Mouse (Mus musculus) embryonic facial prominence, embryonic 11.5 days (tissue): ENCODE results near the gene Id4. TPM values are rescaled to one million over a fixed set of nuclear protein-coding genes. Genes with fewer than 3 reads are reported as not detected.

Experiments used
- ATAC-seq: fragments of 200-750 bp; cut with Nextera tagmentation; replicated peaks from 2 replicates; pipeline ENCODE4 v1.8.0; 2017; ENCODE audit warnings: low read depth; ENCODE audit not compliant: insufficient number of reproducible peaks, low FRiP score, low TSS enrichment
- DNase-seq: peaks from one replicate; pipeline ENCODE4 v3.0.0-alpha.2; 2015; ENCODE audit warnings: low spot score
- H3K27ac ChIP-seq: fragments of 300-500 bp; sonication (generic); replicated peaks from 2 replicates; pipeline ENCODE4 v1.5.1; 2014; ENCODE audit warnings: mild to moderate bottlenecking, low read depth, low read length, control low read depth
- H3K27me3 ChIP-seq: fragments of 300-500 bp; sonication (generic); 2 replicates; pipeline ENCODE4 v1.6.1; 2014; ENCODE audit warnings: mild to moderate bottlenecking, low read length, moderate library complexity, mixed read lengths; ENCODE audit not compliant: control insufficient read depth, insufficient read depth
- H3K36me3 ChIP-seq: fragments of 300-500 bp; sonication (generic); replicated peaks from 2 replicates; pipeline ENCODE4 v1.6.1; 2014; ENCODE audit warnings: low read depth, mild to moderate bottlenecking, low read length, moderate library complexity, mixed read lengths; ENCODE audit not compliant: control insufficient read depth, insufficient read depth
- H3K4me1 ChIP-seq: fragments of 300-500 bp; sonication (generic); 2 replicates; pipeline ENCODE4 v1.6.1; 2014; ENCODE audit warnings: low read length, mixed read lengths; ENCODE audit not compliant: control insufficient read depth, insufficient read depth
- H3K4me2 ChIP-seq: fragments of 300-500 bp; sonication (generic); 2 replicates; pipeline ENCODE4 v1.6.1; 2014; ENCODE audit warnings: low read depth, mild to moderate bottlenecking, control low read depth, low read length, moderate library complexity
- H3K4me3 ChIP-seq: fragments of 300-500 bp; sonication (generic); 2 replicates; pipeline ENCODE4 v1.5.1; 2014; ENCODE audit warnings: low read depth, low read length, control low read depth
- H3K9ac ChIP-seq: fragments of 300-500 bp; sonication (generic); replicated peaks from 2 replicates; pipeline ENCODE4 v1.6.1; 2014; ENCODE audit warnings: mild to moderate bottlenecking, control low read depth, low read length
- H3K9me3 ChIP-seq: fragments of 300-500 bp; sonication (generic); replicated peaks from 2 replicates; pipeline ENCODE4 v1.6.1; 2016; ENCODE audit warnings: mild to moderate bottlenecking, low read length, inconsistent platforms, mixed read lengths; ENCODE audit not compliant: control insufficient read depth
- WGBS: fragments of 180-500 bp; shearing (Covaris S2); extraction: QIAGEN DNeasy Blood & Tissue Kit; methylation state at CpG from one replicate; pipeline ENCODE4 v1.1.7; 2014; 5-methylcytosine and 5-hydroxymethylcytosine counted together
- polyA plus RNA-seq: library from polyadenylated mRNA; unstranded; fragments of >200 nt; fragmentation: Nextera tagmentation; extraction: Ambion mirVana; gene quantifications from 2 replicates; pipeline ENCODE4 v1.2.1, GENCODE M21; 2014

Gene Id4
- polyA plus RNA-seq, 1 experiment from 2014 or later: 22.1 TPM

DNA sequence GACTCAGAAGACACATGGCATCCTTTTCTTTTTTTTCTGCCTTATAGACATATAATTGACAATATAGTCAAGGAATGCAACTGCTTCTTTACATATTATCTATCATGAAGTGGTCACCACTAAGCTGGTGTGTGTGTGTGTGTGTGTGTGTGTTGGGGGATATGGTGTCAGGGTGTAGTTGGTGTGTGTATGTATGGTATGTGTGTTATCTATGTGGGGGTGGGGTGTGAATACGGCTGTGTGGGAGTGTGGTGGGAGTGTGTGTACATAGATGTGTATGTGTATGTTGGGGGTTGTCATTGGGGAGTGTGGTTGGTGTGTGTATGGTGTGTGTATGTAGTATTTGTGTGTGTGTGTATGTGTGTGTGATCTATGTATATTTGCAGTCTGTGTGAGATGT is 13.1 kb downstream of the Id4 start:
- Histone ChIP-seq H3K9me3 (no peaks in the 10 kb centered on the region), H3K27ac (no peak overlapping the region), H3K4me2 (no peak overlapping the region), H3K4me3 (no peak overlapping the region), H3K9ac (no peak overlapping the region), H3K36me3 (no peaks in the 10 kb centered on the region), H3K4me1 (no peaks in the 10 kb centered on the region), H3K27me3 (no peaks in the 10 kb centered on the region)
- WGBS: 93% methylated on average over 1 of the region's 1 CpGs
- DNase-seq: no peak
- ATAC-seq: 0 out of 2 replicates have a peak, but pooled peaks have one; percentile 29

DNA sequence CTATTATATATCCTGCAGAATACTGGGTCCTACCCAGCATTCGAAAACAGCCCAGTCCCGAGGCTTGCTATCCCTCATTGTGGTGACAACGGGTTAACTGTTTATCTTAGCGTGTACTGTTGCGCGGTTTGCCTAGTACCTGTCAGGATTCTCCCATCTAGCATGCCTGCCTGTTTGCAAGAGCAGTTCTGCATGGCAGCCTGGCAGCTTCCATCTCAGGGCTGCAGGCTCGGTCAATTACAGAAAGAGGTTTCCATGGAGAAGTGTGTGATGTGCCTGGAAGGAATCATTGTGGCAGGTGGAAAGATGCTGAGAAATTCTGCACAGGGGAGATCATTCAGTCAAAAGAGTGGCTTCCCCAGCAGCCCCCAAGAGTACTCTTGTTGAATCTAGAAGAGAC is 16.0 kb downstream of the Id4 start:
- Histone ChIP-seq H3K4me2 (no peak overlapping the region), H3K36me3 (no peaks in the 10 kb centered on the region), H3K9me3 (no peaks in the 10 kb centered on the region), H3K9ac (no peak overlapping the region), H3K27ac (no peak overlapping the region), H3K4me3 (no peak overlapping the region), H3K27me3 (no peaks in the 10 kb centered on the region), H3K4me1 (no peaks in the 10 kb centered on the region)
- DNase-seq (no peak), ATAC-seq (no peak)
- 92% methylated on average over 7 of the region's 7 CpGs for WGBS

DNA sequence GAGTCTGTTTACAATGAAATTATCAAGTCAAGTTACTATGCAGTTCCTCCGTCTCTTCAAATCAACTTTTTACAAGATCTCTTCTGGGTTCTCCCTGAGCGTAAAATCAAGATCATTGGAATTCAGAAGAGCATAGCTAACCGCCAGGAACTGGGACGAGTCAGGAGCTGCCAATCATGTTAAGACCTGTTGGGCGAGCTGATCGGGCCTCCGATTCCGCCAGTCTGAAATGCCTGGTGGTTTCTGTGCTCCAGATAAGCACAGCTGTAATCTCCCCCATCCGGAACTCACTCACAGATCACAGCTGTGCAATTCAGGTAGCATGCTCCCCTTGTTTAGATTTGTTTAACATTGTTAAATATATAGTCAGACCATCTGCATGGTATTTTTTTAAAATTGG is 23.4 kb downstream of the Id4 start:
- no peak overlapping the region for H3K27ac ChIP-seq
- H3K9me3 ChIP-seq: no peaks in the 10 kb centered on the region
- H3K36me3 ChIP-seq: no peaks in the 10 kb centered on the region
- H3K4me3 ChIP-seq: no peak overlapping the region
- no peak overlapping the region for H3K4me2 ChIP-seq
- no peaks in the 10 kb centered on the region for H3K27me3 ChIP-seq
- DNase-seq (no peak), ATAC-seq (no peak)
- WGBS: 86% methylated on average over 9 of the region's 9 CpGs
- H3K9ac ChIP-seq: no peak overlapping the region
- no peaks in the 10 kb centered on the region for H3K4me1 ChIP-seq

DNA sequence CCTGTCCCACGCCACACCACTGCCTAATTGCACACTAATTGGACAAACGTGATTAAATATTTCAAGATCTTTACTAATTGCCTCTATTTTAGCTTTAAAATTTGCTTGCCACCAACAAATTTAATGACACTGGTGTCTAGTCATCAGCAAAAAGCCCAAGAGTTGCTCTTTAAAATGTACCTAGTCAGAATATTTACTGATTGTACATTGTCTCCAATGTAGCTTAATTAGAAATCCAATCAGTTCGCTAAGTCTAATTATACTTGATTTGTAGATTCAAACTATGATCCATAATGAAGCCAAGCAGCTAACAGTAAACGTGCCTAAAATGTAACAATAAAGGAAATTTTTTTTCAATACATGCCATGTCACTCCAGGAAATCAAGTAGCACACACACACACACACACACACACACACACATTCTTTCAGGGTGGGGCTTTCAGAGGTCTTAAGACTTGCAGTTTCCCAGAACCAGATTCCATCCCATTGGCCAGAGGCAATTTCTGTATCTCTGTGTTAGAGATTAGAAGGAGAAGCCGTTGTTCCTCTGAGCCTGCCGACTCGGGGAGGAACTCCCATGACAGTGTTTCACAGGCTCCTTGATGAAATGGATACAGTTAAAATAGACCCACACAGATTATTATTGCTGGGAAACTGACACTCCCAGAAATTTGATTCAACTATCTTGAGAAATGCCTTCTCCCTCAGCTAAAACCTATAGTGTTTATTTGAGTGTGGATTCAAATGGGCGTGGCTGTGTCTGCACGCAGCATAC is 24.1 kb downstream of the Id4 start:
- H3K9ac ChIP-seq: no peak overlapping the region
- no peaks in the 10 kb centered on the region for H3K27me3 ChIP-seq
- H3K4me2 ChIP-seq: no peak overlapping the region
- no peak for ATAC-seq
- no peak for DNase-seq
- H3K36me3 ChIP-seq: no peaks in the 10 kb centered on the region
- H3K4me3 ChIP-seq: no peak overlapping the region
- no peaks in the 10 kb centered on the region for H3K9me3 ChIP-seq
- WGBS: 76% methylated on average over 9 of the region's 9 CpGs
- H3K27ac ChIP-seq: no peak overlapping the region
- H3K4me1 ChIP-seq: no peaks in the 10 kb centered on the region

DNA sequence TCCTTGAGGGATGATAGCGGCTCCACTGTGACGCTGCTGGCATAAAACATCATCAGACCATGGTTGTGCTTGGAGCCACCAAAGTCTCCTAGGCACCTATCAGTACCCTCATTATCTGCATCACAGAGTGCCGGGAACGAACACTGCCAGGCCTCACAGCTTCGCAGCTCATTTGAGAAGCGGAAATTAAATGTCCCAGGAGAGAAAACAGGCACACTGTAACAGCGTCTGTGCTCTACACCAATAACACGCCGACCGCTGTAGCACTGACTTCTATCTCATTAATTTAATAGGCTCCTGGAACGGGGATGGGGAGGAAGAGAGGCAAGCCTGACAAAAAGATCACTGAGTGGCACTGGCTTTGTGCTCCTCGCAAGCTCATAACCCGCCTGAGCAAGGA is 29.4 kb downstream of the Id4 start:
- ATAC-seq (no peak), DNase-seq (no peak)
- Histone ChIP-seq H3K36me3 (no peaks in the 10 kb centered on the region), H3K9ac (no peak overlapping the region), H3K4me2 (no peak overlapping the region), H3K4me1 (no peaks in the 10 kb centered on the region), H3K4me3 (no peak overlapping the region), H3K9me3 (no peaks in the 10 kb centered on the region), H3K27ac (no peak overlapping the region), H3K27me3 (no peaks in the 10 kb centered on the region)
- WGBS: 56% methylated on average over 13 of the region's 13 CpGs

DNA sequence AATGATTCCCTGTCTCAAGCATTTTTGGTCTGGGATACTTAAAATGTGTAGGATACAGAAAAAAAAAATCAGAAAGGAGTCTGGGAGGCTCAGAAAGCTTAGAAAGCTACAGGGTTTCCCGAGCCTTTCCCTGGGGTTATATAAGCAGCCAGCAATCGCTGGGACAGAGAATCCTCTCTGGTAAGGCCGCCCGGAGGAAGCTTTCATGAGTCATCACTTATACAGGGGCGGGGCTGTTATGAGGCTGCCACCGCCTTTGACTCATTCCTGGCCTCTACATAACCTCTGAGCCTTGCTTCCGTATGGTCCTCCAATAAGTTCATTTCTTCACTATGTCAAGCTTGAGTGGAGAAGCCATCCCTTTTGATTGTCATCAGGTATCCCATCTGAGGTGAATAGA is 53.5 kb downstream of the Id4 start:
- H3K4me2 ChIP-seq: no peak overlapping the region
- no peaks in the 10 kb centered on the region for H3K36me3 ChIP-seq
- no peak overlapping the region for H3K4me3 ChIP-seq
- WGBS: 76% methylated on average over 7 of the region's 7 CpGs
- no peaks in the 10 kb centered on the region for H3K4me1 ChIP-seq
- no peak overlapping the region for H3K9ac ChIP-seq
- ATAC-seq (no peak), DNase-seq (no peak)
- no peak overlapping the region for H3K27ac ChIP-seq
- H3K27me3 ChIP-seq: no peaks in the 10 kb centered on the region
- no peaks in the 10 kb centered on the region for H3K9me3 ChIP-seq
